Mouse (Mus musculus) adrenal gland, postnatal 25 days (tissue): ENCODE measurements at regions not wholly inside any gene's neighbourhood (a gene's known extent, or its start where the extent isn't known, plus 50 kb on each side); places are given as distances from the start of the nearest gene placed in this dataset.

Source experiments
- DNase-seq: peaks from one replicate; pipeline ENCODE4 v3.0.0; 2021; ENCODE audit warnings: mixed read lengths

DNA sequence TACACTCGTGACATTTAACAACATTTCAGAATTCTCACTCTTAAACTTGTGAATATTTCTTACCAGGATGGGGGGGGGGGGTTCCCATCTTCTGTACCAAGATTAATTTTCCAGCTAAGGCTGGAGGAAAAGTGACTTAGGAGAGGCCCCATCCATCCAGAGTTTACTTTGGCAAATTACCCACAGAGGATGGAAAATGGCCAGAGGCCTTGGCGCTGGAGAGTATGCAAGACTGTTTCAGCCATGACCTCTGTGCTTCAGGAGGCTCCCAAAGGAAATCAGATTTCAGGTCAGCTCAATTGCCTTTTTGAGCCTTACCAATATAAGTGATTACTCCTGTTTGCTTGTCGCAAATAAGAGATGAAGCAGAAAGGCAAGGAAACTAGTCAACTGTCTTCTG, 143.4 kb upstream of the F930015N05Rik start:
- peak; percentile 68 for DNase-seq

GRCm38 (mm10) chr11:64586056-64586455, 149.6 kb upstream of the F930015N05Rik start:
- peak; percentile 8 for DNase-seq

DNA sequence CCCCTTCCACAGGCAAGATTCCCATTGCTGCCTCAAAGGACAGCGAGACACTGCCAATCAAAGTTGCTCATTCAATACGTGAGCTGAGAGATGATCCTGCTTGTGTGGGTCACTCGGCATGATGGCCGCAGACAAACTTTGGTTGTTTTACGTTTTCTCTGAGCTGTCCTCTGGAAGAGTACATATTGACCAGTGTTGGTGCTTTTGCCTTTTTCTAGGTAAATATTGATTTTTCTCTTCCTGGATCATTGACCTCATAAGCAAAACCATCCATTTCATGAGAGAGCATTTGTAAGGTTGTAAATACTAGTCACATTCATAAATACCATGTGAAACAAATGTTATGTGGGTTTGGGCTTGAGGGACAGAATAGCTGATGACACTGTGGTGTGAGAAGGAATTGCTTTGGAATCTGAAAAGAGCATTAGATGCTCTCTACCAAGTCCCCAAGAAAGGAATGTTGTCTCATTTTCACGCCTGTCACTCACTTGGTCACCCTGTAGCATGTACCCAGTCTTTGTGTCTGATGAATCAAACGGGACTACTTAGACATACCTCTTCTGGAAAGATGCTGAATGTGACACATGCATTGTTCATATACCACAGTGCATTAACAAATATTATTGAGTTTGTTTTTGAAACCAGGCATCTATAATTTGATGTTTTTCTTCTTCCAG, 150.7 kb upstream of the F930015N05Rik start:
- DNase-seq, result no peak

DNA sequence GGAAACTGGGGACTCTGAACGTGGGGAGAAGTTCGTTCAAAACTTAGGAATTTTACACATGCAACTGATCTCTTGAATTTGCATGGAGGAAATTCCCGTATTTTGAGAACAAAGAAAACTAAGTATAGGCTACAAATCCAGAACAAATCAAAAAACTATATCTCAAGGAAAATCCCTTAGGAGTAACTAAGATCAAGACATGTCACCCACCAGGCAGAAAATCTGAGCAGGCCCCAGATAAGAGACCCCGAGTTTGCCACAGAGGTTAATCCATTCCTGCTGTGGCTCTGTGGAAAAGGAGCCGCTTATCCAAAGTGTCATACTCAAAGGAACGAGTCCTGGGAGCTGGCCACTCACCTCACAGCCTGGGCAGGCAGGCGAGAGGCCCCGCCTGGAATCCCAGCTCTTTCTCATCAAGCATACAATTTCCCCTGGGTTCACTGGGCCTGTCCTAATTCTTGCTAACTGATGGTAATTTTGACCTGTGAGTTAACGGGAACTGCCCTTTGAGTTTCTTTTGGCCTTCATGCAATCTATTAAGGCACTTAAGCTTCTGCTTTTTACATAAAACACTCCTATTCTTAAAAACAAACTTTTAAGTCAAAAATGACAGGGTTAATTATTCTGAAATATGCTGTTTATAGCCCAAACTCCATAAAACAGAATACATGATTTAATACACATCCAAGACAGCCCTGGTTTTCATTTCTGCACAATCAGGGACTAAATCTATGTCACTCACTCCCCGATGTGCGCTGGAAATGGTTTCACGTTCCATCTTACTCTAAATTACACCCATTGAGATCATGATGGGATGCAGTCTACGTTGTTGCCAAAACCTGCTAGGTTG, 151.5 kb upstream of the F930015N05Rik start:
- no peak for DNase-seq

DNA sequence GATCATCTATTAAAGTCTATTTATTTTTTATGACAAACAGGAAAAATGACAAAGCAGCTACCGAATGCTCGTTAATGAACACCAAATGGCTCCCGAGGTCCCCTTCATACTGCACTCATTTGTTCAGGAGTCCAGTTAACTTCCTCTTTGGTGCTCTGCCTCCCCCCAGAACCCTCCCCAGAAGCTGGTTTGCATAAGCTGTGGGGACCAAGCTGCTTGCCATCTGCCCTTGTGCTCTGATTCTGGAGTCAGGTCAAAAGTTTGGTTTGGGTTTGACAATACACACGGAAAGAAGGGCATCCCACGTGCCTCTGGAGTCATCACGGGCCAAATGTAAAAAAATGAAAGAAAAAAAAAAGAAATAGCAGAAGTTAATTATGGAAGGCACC, 152.1 kb upstream of the F930015N05Rik start:
- no peak for DNase-seq

- DNase-seq, result peak; percentile 20
Measured at GRCm38 (mm10) chr11:64589026-64589425, 152.6 kb upstream of the F930015N05Rik start.

- DNase-seq, result no peak
Measured at GRCm38 (mm10) chr11:64590091-64590490, 153.6 kb upstream of the F930015N05Rik start.

GRCm38 (mm10) chr11:64592253-64592652, 155.8 kb upstream of the F930015N05Rik start:
- DNase-seq, result no peak

- no peak for DNase-seq
Measured at GRCm38 (mm10) chr11:64597305-64597704, 160.9 kb upstream of the F930015N05Rik start.

- DNase-seq, result peak; percentile 79
Measured at GRCm38 (mm10) chr11:64599178-64599577, 162.7 kb upstream of the F930015N05Rik start.

- no peak for DNase-seq
Measured at GRCm38 (mm10) chr11:64600201-64601102, 164.0 kb upstream of the F930015N05Rik start.

DNA sequence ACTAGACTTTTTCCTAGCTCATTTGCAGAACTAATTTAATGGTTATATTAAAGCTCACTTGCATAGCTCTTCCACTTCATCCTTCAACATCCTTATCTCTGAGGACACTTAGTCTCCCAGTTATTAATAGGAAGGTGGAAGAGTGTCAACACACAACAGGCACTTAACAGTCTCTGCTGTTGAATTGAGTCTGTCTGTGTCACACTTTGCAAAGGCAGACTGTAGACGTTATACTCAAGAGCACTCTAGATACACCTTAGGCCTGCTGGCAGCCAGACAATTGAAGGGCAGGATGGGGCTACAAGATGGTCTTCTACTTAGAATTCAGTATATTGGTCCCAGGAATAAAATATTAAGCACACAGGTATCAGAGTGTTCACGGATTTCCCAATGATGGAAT, 172.6 kb upstream of the F930015N05Rik start:
- DNase-seq, result no peak

DNA sequence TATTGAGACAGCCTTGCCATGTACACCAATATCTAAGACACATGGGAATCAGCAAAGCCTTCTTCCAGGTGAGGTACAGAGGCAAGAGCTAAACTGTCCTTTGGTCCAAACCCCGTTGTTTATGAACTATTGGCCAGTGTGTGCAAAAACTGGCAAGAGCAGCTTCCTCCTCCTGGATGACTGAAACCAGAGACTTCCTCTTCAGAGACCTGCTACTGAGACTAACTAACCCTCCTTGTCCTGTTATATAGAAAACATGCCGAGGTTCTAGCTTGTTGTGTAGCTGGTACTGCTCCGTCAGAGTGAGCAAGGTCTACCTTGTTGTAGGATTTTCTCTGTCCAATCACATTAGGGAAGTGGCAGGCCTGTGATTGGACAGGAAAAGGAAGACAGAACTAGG, 174.3 kb upstream of the F930015N05Rik start:
- no peak for DNase-seq

DNA sequence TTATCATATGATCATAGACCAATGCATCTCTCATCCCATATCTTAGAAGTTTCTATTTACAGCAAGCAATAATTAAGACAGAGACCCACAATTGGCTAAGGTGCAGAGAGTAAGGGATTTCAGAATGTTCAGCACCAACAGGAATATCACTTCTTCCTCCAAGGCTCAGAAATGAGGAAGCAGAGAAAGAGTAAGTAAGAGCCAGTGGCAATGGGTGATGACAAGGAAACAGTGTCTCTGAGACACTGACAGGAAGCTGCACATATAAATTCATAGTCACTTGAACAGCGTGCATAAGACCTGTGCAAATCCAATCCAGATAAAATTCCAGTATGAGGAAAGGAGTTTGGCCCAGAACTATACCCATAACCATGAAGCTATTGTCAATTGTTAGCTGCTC, 178.7 kb upstream of the F930015N05Rik start:
- no peak for DNase-seq

- no peak for DNase-seq
Measured at GRCm38 (mm10) chr11:64618631-64619385, 182.4 kb upstream of the F930015N05Rik start.

DNA sequence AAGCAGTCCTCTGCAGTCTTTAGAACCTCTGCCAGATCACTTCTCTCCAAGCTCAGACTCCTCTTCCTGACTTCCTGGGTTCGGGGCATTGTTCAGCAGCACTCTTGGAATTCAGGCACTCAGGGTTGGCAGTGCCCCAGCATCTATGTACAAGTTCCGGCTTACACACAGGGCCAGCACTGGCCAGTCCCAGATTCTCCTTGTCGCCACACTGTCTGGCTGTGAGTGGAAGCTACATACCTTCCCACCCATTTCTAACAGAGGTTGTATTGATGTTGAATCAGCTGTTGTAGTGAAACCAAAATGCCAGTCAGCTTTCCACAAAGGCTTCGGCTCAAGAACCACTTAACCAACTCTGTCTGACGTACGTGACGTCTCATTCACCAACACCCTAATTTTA, 190.7 kb upstream of the F930015N05Rik start:
- no peak for DNase-seq

GRCm38 (mm10) chr11:64640947-64641346, 204.5 kb upstream of the F930015N05Rik start:
- DNase-seq, result no peak

DNA sequence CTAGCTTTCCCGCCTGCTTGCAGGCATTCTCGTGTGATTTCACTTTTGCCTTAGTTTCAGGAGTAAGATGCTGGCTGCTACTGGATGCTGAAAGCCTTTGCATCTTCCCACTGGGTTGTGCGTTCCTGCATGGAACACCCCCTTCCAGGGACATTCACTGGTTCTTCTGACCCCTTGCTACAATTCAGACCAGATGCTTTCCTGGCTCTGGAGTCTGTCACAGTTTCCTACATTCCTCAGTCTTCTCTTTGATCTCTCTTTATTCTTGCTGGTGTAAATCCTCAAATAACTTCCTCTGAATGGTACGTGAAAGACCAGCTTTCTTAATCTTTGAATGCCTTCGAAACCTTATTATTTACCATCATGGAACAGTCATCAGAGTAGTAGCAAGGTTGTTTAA, 206.7 kb upstream of the F930015N05Rik start:
- DNase-seq, result no peak

DNA sequence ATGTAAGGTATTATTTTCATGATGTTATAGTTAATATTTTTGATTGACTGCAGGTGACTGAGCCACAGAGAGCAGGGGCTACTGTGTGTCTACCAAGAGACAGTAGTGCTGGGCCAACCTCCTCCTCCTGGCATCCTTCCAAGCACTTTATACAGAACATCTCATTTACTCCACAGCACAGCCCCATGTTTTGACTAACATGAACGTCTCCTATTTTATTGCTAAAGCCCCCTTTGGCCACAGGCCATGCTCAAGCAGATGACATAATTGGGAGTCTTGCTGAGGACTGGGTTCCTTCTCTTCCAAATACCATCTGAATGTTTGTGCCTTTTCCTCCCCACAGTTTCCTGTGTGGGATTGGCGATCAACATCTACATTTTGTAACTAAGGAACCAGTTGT, 211.5 kb upstream of the F930015N05Rik start:
- DNase-seq, result no peak

GRCm38 (mm10) chr11:64650571-64651282, 214.3 kb upstream of the F930015N05Rik start:
- DNase-seq, result no peak

GRCm38 (mm10) chr11:64652811-64653210, 216.4 kb upstream of the F930015N05Rik start:
- DNase-seq, result no peak
